Mouse (Mus musculus) hindbrain, embryonic 16.5 days (tissue): Measurements from ENCODE around the gene Myh7. TPM values are rescaled to one million over a fixed set of nuclear protein-coding genes. Genes with fewer than 3 reads are reported as not detected.
"Not testable (repeated sequence)": the region's sequence is repeated elsewhere in the genome, so short reads cannot be mapped to it uniquely, and the experiment has no call there.

Source experiments
- ATAC-seq: fragments of 200-750 bp; cut with Nextera tagmentation; 2 replicates; pipeline ENCODE4 v1.8.0; 2017; ENCODE audit warnings: moderate TSS enrichment, moderate library complexity
- H3K27ac ChIP-seq: fragments of 300-500 bp; sonication (generic); 2 replicates; pipeline ENCODE4 v1.5.1; 2014; ENCODE audit warnings: low read depth, mild to moderate bottlenecking, control low read depth, low read length, moderate library complexity
- H3K27me3 ChIP-seq: fragments of 300-500 bp; sonication (generic); replicated peaks from 2 replicates; pipeline ENCODE4 v1.6.1; 2014; ENCODE audit warnings: low read length; ENCODE audit not compliant: control insufficient read depth, insufficient read depth
- H3K36me3 ChIP-seq: fragments of 300-500 bp; sonication (generic); 2 replicates; pipeline ENCODE4 v1.6.1; 2014; ENCODE audit warnings: mild to moderate bottlenecking, low read length, moderate library complexity, mixed read lengths; ENCODE audit not compliant: control insufficient read depth, insufficient read depth
- H3K4me1 ChIP-seq: fragments of 300-500 bp; sonication (generic); 2 replicates; pipeline ENCODE4 v1.6.1; 2014; ENCODE audit warnings: low read depth, low read length; ENCODE audit not compliant: control insufficient read depth, insufficient read depth
- H3K4me2 ChIP-seq: fragments of 300-500 bp; sonication (generic); 2 replicates; pipeline ENCODE4 v1.6.1; 2014; ENCODE audit warnings: mild to moderate bottlenecking, low read length, control low read depth, moderate library complexity
- H3K4me3 ChIP-seq: fragments of 300-500 bp; sonication (generic); 2 replicates; pipeline ENCODE4 v1.5.1; 2014; ENCODE audit warnings: mild to moderate bottlenecking, low read length, control low read depth, moderate library complexity
- H3K9ac ChIP-seq: fragments of 300-500 bp; sonication (generic); 2 replicates; pipeline ENCODE4 v1.6.1; 2014; ENCODE audit warnings: low read depth, mild to moderate bottlenecking, control low read depth, low read length, moderate library complexity
- H3K9me3 ChIP-seq: fragments of 300-500 bp; sonication (generic); 2 replicates; pipeline ENCODE4 v1.6.1; 2014; ENCODE audit warnings: mild to moderate bottlenecking, low read length, moderate library complexity; ENCODE audit not compliant: control insufficient read depth
- WGBS: fragments of 180-500 bp; shearing (Covaris S2); extraction: QIAGEN DNeasy Blood & Tissue Kit; methylation state at CpG from one replicate; pipeline ENCODE4 v1.1.7; 2014; 5-methylcytosine and 5-hydroxymethylcytosine counted together
- polyA plus RNA-seq: library from polyadenylated mRNA; unstranded; fragments of >200 nt; fragmentation: Nextera tagmentation; extraction: Ambion mirVana; gene quantifications from 2 replicates; pipeline ENCODE4 v1.2.1, GENCODE M21; 2015

The Myh7 gene
- polyA plus RNA-seq: 8.5 and 10.6 TPM in 2 replicates

- Histone ChIP-seq H3K4me1 (peaks cover 14% of the 10 kb centered on the region), H3K9ac (peak within 1 kb of the TSS; percentile 20; the same call in 1 of the 2 replicates), H3K4me3 (no peak within 1 kb of the TSS), H3K4me2 (no peak within 1 kb of the TSS; the same call in 1 of the 2 replicates), H3K36me3 (no peaks in the 10 kb centered on the region), H3K27me3 (no peaks in the 10 kb centered on the region), H3K9me3 (no peaks in the 10 kb centered on the region), H3K27ac (peak within 1 kb of the TSS; percentile 82)
- no peak for ATAC-seq
- 54% methylated on average over 11 of the region's 11 CpGs for WGBS
Observed at GRCm38 (mm10) chr14:54994136-54994868, at the start of gene Myh7. Gene Myh7, minus strand, starts transcription at chr14:54994626.

- not testable (repeated sequence) for ATAC-seq, H3K27ac ChIP-seq, H3K4me2 ChIP-seq, H3K36me3 ChIP-seq, H3K27me3 ChIP-seq, H3K4me3 ChIP-seq, H3K9me3 ChIP-seq, H3K9ac ChIP-seq, H3K4me1 ChIP-seq
- WGBS: no CpG with 5 or more reads among the region's 2 CpGs
Observed at GRCm38 (mm10) chr14:55043694-55044093, 49.3 kb upstream of the Myh7 start.

GRCm38 (mm10) chr14:55032695-55033225, 38.3 kb upstream of the Myh7 start:
- H3K36me3 ChIP-seq: no peaks in the 10 kb centered on the region
- WGBS: 9% methylated on average over 19 of the region's 19 CpGs
- no peak overlapping the region; the same call in 1 of the 2 replicates for H3K4me3 ChIP-seq
- no peaks in the 10 kb centered on the region for H3K27me3 ChIP-seq
- peak overlapping the region; percentile 39; the same call in 1 of the 2 replicates for H3K9ac ChIP-seq
- no peak for ATAC-seq
- no peak overlapping the region for H3K27ac ChIP-seq
- peaks cover 23% of the 10 kb centered on the region for H3K4me1 ChIP-seq
- H3K4me2 ChIP-seq: peak overlapping the region; percentile 46
- no peaks in the 10 kb centered on the region for H3K9me3 ChIP-seq

GRCm38 (mm10) chr14:55029034-55029698, 34.7 kb upstream of the Myh7 start:
- ATAC-seq: peak; percentile 26
- H3K9ac ChIP-seq: no peak overlapping the region; the same call in 1 of the 2 replicates
- WGBS: 6% methylated on average over 11 of the region's 11 CpGs
- H3K4me1 ChIP-seq: peaks cover 28% of the 10 kb centered on the region
- no peaks in the 10 kb centered on the region for H3K27me3 ChIP-seq
- H3K36me3 ChIP-seq: peaks cover 3% of the 10 kb centered on the region; the same call in 1 of the 2 replicates
- peak overlapping the region; percentile 2; the same call in 1 of the 2 replicates for H3K4me2 ChIP-seq
- H3K27ac ChIP-seq: peak overlapping the region; percentile 88
- no peak overlapping the region for H3K4me3 ChIP-seq
- H3K9me3 ChIP-seq: no peaks in the 10 kb centered on the region

- Histone ChIP-seq H3K4me3 (no peak overlapping the region), H3K4me2 (peak overlapping the region; percentile 45), H3K27me3 (no peaks in the 10 kb centered on the region), H3K36me3 (peaks cover 3% of the 10 kb centered on the region; the same call in 1 of the 2 replicates), H3K4me1 (peaks cover 28% of the 10 kb centered on the region), H3K9ac (peak overlapping the region; percentile 41; the same call in 1 of the 2 replicates), H3K9me3 (no peaks in the 10 kb centered on the region), H3K27ac (peak overlapping the region; percentile 88)
- 9% methylated on average over 5 of the region's 5 CpGs for WGBS
- ATAC-seq: peak; percentile 77
Observed at GRCm38 (mm10) chr14:55028333-55028835, 34.0 kb upstream of the Myh7 start.

- peaks cover 23% of the 10 kb centered on the region for H3K4me1 ChIP-seq
Observed at GRCm38 (mm10) chr14:55027653-55028052, 33.2 kb upstream of the Myh7 start.

GRCm38 (mm10) chr14:55027251-55027650, 32.8 kb upstream of the Myh7 start:
- Histone ChIP-seq H3K9me3 (no peaks in the 10 kb centered on the region), H3K9ac (no peak overlapping the region), H3K4me2 (no peak overlapping the region), H3K4me1 (peaks cover 22% of the 10 kb centered on the region), H3K27ac (peak overlapping the region; percentile 88), H3K27me3 (no peaks in the 10 kb centered on the region), H3K36me3 (peaks cover 11% of the 10 kb centered on the region), H3K4me3 (no peak overlapping the region)
- 8% methylated on average over 5 of the region's 5 CpGs for WGBS
- no peak; the same call in 1 of the 2 replicates for ATAC-seq

More at GRCm38 (mm10) chr14:55027653-55028052, 33.2 kb upstream of the Myh7 start:
- Histone ChIP-seq H3K36me3 (peaks cover 7% of the 10 kb centered on the region; the same call in 1 of the 2 replicates), H3K4me3 (no peak overlapping the region), H3K9me3 (no peaks in the 10 kb centered on the region), H3K9ac (no peak overlapping the region), H3K4me2 (peak overlapping the region; percentile 14; the same call in 1 of the 2 replicates), H3K27me3 (no peaks in the 10 kb centered on the region), H3K27ac (peak overlapping the region; percentile 88)
- ATAC-seq: peak; percentile 19
- WGBS: 2% methylated on average over 6 of the region's 6 CpGs

GRCm38 (mm10) chr14:55025527-55025926, 31.1 kb upstream of the Myh7 start:
- WGBS: 81% methylated on average over 5 of the region's 5 CpGs
- H3K4me1 ChIP-seq: peaks cover 22% of the 10 kb centered on the region
- no peak overlapping the region for H3K9ac ChIP-seq
- no peak overlapping the region for H3K4me2 ChIP-seq
- H3K36me3 ChIP-seq: peaks cover 19% of the 10 kb centered on the region
- H3K9me3 ChIP-seq: no peaks in the 10 kb centered on the region
- H3K27ac ChIP-seq: no peak overlapping the region
- H3K27me3 ChIP-seq: no peaks in the 10 kb centered on the region
- no peak for ATAC-seq
- H3K4me3 ChIP-seq: no peak overlapping the region
